Mouse (Mus musculus) T-helper 1 cell (primary cell): ENCODE results near the gene Zfp949.
"Not testable (repeated sequence)": the region's sequence is repeated elsewhere in the genome, so short reads cannot be mapped to it uniquely, and the experiment has no call there.

Experiments
- in situ Hi-C: fragments of 300-600 bp; cut with MboI, MseI; formaldehyde crosslinking; loops from one replicate; pipeline ENCODE4 v1.15.1; 2025; ENCODE audit warnings: high pct_unique_total_duplicates

The Zfp949 gene

DNA sequence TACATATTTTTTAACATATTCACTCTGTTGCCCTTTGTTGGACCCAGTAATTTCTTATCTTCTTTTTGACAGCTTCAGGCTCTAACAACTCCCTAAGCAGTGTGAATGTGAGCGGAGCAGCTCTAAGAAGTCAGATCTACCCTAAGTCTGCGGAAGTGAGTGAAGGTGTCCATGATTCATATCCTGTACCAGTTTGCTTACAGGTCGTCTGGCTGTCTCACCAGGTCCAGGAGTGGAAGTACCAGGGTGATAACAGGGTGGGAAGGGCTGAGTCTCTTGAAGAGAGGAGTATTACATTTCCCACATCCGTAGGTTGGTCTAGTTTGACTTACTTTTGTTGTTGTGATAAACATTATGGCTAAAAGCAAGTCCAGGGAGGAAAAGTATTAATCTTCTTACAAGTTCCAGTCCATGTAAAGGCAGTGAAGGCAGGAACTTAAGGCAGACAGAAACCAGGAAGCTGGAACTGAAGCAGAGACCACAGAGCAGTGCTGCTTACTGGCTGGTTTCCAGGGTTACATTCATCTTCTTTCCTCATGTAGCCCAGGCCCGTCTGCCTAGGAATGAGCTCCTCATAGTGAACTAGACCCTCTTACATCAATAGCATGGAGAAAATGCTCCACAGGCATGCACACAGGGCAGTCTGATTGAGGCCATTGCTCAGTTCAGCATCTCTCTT, 8.1 kb upstream of the Zfp949 start:
- in situ Hi-C loops, result loop anchor here (5.0 to 25.0 kb wide), 2 partner anchors 297 to 673 kb away; partner anchors contain the start of gene Mthfs

DNA sequence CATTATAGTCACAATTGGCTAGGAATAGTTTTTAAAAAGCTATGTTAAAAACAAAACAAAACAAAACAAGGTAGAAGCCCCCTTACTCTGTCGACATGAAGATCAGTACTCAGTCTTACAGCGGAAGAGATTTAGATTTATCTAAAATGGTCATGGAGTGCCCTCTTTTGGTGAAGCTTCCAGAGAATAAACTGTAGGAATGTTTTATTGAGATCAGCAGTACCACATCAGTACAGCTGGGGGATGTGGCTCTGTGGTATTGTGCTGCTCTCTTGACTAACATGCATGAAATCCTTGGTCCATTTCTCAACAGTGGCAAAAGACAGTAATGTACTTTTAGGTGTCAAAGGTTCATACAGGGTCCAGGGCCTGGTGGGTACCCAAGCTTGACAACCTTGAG, 5.0 kb upstream of the Zfp949 start:
- in situ Hi-C loops, result loop anchor here (25.0 kb wide), 1 partner anchor 669 kb away; the partner anchor contains the start of gene Mthfs

DNA sequence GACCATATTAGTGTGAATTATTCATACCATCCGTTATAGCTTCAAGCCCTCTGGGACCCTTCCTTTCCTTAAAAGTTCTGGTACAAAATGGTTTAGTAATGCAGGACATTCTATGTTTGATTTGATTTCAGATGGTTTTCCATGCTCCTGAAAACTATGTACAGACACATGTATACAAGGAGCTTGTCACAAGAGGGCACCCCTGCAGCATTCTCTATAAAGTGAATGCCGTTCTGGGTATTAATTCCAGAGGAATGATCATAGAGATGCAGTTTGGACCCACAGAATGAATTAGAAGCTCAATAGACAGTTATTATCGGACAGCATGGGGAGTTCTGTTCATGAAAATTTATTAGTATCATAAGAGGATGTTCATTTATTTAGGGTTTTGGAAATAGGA, 2.3 kb upstream of the Zfp949 start:
- in situ Hi-C loops, result loop anchor here (5.0 to 25.0 kb wide), 2 partner anchors 177 to 667 kb away; partner anchors contain the start of genes Mthfs and Mthfsl

DNA sequence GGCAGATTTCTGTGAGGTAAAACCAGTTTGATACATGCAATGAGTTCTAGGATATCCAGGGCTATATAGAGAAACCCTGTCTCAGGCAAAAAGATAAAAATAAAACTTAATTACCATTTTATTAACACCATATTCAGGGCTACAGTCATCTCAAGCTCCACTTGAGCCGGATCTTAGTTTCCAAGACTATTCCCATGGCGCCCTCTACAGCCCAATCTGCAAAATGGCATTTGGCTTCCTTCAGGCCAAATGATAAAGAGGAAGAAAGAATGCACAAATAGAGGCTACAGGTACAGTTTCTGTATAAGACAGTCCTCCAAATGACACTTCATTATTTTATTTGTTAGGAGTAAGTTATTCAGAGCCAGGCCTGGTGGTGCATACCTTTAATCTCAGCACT, 1.7 kb upstream of the Zfp949 start:
- in situ Hi-C loops, result loop anchor here (5.0 to 25.0 kb wide), 2 partner anchors 176 to 666 kb away; partner anchors contain the start of genes Mthfs and Mthfsl

DNA sequence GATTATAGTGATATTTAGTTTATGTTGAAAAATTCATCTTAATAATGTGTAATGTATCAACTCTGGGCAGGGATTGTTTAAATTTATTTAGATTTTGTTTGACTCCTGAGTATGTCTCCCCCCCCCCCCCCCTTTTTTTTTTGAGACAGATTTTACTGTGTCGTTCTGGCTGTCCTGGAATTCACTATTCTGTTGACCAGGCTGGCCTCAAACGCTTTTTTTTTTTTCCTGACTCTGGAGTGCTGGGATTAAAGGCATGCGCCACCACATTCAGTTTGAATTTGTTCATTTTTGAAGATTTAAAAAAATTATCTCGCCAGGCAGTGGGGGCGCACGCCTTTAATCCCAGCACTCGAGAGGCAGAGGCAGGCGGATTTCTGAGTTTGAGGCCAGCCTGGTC, 1.2 kb upstream of the Zfp949 start:
- in situ Hi-C loops, result loop anchor here (5.0 to 25.0 kb wide), 2 partner anchors 176 to 666 kb away; partner anchors contain the start of genes Mthfs and Mthfsl

DNA sequence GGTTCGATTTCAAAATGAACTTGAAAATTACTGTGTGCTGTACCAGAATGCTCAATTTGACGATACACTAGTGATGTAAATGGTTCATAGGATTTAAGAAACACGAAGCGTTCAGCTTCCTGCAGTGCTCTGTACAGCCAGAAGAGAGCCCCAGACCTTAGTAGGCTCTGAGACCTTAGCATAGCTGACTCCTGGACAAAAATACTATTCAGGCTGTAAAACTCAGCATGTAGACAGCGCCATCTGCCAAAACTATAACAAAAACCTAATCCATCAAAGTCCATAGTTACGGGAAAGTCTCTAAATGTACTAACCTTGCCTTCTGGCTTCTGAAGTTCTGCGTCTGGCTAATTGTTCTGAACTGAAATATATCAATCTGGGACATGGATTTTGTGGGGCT, 550 bp upstream of the Zfp949 start:
- in situ Hi-C loops, result loop anchor here (5.0 to 25.0 kb wide), 2 partner anchors 175 to 665 kb away; partner anchors contain the start of genes Mthfs and Mthfsl

DNA sequence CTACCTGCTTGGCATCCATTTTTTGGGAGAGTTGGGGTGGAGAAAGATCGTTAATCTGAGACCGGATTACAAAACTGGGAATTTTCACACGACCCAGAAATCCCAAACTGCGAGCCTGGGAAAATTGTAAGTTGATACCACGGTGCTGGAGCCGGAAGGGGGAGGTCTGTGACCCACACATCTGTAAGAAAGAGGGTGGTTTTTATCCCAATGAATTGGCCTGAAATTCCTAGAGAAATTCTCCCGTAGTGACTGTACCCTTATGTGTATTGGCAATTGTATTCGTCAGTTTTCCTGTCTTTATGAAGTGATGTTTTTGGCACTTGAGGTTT, 760 bp downstream of the Zfp949 start:
- in situ Hi-C loops, result loop anchor here (5.0 to 25.0 kb wide), 2 partner anchors 174 to 664 kb away; partner anchors contain the start of genes Mthfs and Mthfsl

DNA sequence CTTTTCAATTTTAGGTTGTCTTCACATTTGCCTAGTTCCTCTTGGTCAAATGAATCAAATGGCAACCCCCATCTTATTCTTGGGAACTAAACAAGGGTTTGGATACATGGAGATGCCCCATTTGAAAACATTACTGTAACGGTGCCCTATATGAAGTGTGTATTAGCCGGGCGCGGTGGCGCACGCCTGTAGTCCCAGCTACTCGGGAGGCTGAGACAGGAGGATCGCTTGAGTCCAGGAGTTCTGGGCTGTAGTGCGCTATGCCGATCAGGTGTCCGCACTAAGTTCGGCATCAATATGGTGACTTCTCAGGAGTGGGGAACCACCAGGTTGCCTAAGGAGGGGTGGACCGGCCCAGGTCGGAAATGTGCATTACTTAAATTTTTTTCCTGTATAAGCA, 5.3 kb downstream of the Zfp949 start:
- in situ Hi-C loops, result loop anchor here (25.0 kb wide), 1 partner anchor 816 kb away; the partner anchor contains the start of gene Tbx18

DNA sequence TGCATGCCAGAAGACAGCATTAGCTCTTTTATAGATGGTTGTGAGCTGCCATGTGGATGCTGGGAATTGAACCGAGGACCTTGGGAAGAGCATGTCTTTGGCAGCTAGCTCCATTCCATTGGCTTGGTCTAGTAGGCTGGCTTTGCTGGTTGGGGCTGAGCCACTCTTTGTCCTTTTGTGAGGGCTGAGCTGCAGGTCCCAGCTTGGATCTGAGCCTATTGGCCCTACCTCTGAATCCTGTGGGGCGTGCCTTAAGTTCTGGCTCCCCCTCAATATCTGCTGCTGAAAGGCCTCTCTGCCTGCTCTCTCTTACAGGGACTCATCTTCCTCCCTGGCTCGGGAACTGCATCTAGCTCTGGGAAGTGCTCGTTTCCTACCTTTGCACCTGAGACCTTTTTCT, 10.3 kb downstream of the Zfp949 start:
- in situ Hi-C loops, result loop anchor here (25.0 kb wide), 1 partner anchor 821 kb away; the partner anchor contains the start of gene Tbx18

DNA sequence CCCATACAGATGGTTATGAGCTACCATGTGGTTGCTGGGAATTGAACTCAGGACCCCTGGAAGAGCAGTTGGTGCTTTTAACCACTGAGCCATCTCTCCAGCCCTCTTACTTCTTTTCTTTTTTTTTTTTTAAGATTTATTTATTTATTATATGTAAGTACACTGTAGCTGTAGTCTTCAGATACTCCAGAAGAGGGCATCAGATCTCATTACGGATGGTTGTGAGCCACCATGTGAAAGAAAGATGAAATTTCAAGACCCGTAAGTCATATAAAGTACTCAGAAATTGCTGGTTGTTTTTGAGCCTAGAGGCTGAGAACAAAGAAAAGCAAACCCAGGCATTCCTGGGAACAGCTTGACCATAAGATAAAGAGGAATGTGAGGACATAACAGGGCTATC, 13.7 kb downstream of the Zfp949 start:
- in situ Hi-C loops, result loop anchor here (25.0 kb wide), 1 partner anchor 824 kb away; the partner anchor contains the start of gene Tbx18

DNA sequence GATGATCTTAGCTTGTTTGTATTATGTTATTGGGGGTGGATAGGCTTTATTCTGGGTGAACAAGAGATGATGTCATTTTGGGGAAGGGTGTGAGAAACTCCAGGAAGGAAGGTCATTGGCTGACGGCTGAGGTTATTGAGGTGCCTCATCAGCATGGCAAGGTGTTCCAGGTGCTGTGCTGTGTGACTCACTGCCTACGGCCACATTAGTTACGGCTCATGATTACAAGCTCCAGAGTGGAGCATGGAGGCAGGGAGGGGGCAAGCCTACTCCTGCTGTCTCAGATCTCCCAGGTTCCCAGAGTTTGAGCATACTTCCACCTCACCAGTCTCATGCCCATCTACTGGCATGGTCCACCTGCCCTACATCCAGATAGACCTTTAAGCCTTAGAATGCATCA, 22.7 kb downstream of the Zfp949 start:
- in situ Hi-C loops, result loop anchor here (25.0 kb wide), 1 partner anchor 833 kb away; the partner anchor contains the start of gene Tbx18

DNA sequence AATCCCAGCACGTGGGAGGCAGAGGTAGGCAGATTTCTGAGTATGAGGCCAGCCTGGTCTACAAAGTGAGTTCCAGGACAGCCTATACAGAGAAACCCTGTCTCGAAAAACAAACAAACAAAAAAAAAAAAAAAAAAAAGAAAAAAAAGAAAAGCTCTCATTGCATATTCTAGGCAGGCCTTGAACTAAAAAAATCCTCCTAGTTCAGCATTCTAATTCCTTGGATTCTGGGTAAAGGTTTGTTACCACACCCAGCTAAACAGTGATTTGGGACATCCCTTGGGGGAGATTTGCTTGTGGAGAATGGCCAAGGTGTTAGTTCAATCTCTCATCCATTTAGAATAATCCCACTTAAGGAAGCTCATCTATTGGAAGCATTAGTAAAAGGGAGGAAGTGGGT, 32.8 kb downstream of the Zfp949 start, which contains the start of gene Trim43a:
Gene Trim43a, plus strand, starts transcription at position 301 of the 400 bp plus-strand sequence.
- in situ Hi-C loops, result not testable (repeated sequence)

DNA sequence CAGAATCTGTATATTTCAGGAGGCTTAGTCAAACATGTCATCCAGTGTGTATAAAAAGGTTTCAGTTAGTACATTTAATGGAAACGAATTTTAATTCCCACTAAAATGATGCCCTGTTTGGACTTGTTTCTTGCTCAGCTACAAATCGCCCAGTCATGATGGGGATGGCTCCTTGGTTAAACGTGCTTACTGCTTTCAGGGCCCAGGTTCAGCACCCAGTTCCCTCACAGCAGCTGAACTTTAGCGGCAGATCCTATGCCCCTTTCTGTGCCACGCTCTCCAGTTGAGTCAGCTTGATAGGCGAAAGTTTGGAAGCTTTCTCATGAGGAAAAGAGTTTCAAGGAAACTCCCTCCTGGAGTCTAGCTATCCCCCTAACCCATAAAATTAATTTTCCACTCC, 45.9 kb downstream of the Zfp949 start:
- in situ Hi-C loops, result loop anchor here (5.0 kb wide), 1 partner anchor 259 kb away; no protein-coding TSS in a partner anchor

DNA sequence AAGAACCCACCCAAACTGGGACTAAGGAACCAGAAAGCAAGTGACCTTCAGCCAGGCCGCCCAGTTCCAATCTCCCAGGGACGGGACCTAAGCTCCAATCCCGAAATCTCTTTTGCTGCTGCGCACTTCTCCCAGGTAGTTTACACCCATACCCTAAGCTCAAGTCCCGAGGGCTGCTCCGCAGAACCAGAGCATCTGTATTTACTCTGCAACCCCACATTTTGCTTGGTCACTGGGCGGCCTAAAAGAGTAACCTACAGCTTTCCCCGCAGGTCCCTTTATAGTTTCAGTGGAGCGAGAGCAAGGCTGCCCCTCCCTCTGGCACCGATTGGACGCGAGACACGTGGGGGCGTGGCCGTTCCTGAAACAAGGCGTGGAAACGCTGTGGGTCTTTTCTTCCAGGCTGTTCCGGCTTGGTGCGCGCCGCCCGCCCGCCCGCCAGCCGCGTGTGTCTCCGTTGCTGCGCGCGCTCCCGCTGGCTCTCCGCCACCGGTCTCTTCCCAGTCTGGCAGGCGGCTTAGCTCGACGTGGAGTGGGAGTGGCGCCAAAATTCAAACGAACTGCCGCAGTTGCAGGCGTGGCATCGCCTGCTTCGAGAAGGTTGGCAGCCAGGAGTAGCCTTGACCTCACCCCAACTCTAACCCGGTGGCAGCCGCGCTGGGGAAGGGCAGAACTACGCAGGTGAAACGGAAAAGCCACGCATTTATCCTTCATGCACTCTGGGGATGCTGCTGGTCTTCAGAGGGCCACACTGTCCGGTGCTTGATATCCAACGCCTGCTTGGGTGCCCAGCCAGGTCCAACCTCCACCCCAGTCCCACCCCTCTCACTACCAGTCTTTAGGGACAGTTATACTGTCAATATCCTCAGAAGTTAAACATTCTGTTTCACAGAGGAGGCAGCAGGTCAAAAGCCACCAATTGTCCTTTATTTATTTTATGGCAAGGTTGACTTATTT, 51.7 kb downstream of the Zfp949 start:
- in situ Hi-C loops, result not testable (repeated sequence)
